Mouse (Mus musculus) C2C12 (cell line): ENCODE data around the gene Fuk.
"Not testable (repeated sequence)": the region's sequence is repeated elsewhere in the genome, so short reads cannot be mapped to it uniquely, and the experiment has no call there.

ENCODE experiments used
- CEBPB ChIP-seq: IDR thresholded peaks from one replicate; pipeline ENCODE4 v1.6.1; 2011; ENCODE audit warnings: low read depth, mild to moderate bottlenecking, control low read depth, moderate library complexity
- CTCF ChIP-seq: IDR thresholded peaks from one replicate; pipeline ENCODE4 v1.5.1; 2011; ENCODE audit not compliant: control insufficient read depth, insufficient read depth, insufficient read length
- FOSL1 ChIP-seq: IDR thresholded peaks from one replicate; pipeline ENCODE4 v1.8.0; 2011; ENCODE audit warnings: mild to moderate bottlenecking, low read length; ENCODE audit not compliant: poor library complexity, insufficient read depth, severe bottlenecking
- MYOG ChIP-seq: IDR thresholded peaks from one replicate; pipeline ENCODE4 v1.6.1; 2011; ENCODE audit not compliant: control insufficient read depth, insufficient read length; ENCODE audit errors: extremely low read depth
- USF1 ChIP-seq: IDR thresholded peaks from one replicate; pipeline ENCODE4 v1.6.1; 2011; ENCODE audit warnings: low read depth, mild to moderate bottlenecking, control low read depth, moderate library complexity

DNA sequence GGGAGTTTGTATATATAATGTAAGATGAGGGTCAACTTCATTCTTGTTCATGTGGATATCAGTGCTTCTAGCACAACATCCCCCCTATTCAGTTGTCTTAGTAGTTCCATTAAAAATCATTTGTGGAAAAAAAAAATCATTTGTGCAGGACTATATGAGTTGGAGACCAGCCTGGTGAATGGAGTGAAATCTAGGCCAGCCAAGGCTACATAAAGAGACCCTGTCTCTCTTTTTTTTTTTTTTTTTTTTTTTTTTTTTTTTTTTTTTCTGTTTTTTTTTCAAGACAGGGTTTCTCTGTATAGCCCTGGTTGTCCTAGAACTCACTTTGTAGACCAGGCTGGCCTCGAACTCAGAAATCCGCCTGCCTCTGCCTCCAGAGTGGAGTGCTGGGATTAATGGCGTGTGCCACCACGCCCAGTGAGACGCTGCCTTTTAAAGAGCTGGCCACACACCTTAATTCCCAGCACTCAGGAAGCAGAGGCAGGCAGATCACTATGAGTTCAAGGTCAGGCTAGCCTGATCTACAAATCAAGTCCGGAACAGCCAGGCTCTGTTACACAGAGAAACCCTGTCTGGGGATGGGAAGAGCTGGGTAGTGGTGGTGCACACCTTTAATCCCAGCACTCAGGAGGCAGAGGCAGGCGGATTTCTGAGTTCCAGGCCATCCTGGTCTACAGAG lies 40.8 kb downstream of the Fuk start:
- TF ChIP-seq FOSL1, CTCF, MYOG, CEBPB, USF1: not testable (repeated sequence)
